Mouse (Mus musculus): Measurements from ENCODE around the gene Tmem30c.
"Not testable (repeated sequence)": the region's sequence is repeated elsewhere in the genome, so short reads cannot be mapped to it uniquely, and the experiment has no call there.

The Tmem30c gene

DNA sequence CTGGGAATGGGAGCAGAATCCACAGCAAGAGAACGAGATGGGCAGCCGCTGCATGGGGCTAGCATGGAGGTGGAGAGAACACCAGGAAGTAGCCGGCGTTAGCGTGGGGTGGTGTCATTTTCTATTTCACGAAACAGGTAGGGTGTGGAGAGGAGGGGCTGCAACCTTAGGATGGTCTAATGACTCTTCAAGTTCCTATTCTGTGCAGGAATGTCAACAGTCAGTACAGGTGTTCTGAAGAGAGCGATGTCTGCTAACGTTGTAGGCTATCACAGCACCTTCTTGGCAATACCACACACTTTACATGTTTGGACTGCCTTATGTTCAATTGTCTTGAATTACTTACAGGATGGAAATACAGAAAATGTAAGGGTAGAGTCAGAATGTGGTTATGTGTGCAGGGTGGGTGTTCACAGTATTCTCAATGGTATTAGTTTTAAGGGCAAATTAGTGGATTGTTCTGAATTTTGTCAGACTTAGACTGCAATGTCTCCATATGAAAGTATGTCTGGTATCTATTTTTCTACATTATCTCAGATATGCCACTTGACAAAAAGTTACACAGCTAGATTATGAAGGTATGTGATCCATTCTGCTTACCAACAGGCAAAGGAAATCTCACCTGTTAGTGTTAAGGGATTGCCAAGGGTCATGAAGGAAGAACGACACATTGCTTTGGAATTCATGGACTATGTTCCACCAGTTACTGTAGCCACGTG, 2.7 kb upstream of the Tmem30c start:
- DNase-seq, result no peak

DNA sequence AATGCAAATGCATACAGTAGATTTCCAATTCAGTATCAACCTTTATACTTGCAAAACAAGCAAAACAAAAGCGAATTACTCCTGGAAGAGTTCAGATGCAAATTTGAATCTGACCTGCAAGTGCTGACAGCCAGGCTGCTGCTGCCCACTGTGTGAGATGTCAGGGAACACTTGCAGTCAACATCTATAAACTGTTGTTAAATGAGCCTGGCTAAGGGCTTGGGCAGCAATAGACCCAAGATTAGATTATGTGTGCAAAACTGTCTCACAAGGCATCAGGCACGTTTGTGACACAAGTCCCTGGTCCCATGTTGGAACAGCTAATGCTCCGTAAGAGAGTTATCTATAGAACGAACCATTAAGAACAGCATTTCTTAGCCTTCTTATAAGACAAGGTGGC, 369 bp downstream of the Tmem30c start:
- no peak for DNase-seq

DNA sequence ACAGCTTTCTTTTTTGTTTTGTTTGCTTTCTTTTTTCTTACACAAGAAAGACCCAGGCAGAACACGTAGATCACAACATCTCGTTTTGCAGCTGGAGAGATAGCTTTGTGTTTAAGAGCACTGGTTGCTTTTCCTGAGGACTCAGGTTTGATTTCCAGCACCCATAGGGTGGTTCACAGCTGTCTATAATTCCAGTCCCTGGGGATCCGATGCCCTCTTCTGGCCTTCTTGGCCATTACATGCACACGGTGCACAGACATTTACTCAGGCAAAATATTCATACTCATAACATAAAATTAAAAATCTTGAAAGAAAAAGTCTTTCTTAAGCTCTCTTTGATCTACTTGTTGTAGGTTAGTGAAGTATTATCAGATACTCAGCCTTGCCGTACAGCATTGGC, 969 bp downstream of the Tmem30c start:
- no peak for DNase-seq

DNA sequence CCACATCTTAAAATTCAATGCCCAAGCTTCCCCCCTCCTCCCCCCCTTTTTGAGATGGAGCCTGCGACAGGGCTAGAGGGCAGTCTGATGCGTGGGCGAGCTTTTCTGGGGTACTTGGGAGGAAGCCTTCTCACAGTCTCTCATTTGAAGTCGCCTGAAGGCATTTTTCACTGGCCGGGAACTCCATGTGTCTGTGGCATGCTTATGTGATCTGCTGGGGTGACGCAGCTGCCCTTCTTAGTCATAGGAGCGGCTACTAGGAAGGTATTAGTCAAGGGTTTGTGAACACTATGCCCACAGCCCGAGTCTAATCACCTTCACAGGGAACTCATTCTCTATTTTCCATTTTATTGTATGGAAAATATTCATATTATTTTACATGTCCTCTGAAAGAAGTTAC, 11.2 kb downstream of the Tmem30c start:
- no peak for DNase-seq

DNA sequence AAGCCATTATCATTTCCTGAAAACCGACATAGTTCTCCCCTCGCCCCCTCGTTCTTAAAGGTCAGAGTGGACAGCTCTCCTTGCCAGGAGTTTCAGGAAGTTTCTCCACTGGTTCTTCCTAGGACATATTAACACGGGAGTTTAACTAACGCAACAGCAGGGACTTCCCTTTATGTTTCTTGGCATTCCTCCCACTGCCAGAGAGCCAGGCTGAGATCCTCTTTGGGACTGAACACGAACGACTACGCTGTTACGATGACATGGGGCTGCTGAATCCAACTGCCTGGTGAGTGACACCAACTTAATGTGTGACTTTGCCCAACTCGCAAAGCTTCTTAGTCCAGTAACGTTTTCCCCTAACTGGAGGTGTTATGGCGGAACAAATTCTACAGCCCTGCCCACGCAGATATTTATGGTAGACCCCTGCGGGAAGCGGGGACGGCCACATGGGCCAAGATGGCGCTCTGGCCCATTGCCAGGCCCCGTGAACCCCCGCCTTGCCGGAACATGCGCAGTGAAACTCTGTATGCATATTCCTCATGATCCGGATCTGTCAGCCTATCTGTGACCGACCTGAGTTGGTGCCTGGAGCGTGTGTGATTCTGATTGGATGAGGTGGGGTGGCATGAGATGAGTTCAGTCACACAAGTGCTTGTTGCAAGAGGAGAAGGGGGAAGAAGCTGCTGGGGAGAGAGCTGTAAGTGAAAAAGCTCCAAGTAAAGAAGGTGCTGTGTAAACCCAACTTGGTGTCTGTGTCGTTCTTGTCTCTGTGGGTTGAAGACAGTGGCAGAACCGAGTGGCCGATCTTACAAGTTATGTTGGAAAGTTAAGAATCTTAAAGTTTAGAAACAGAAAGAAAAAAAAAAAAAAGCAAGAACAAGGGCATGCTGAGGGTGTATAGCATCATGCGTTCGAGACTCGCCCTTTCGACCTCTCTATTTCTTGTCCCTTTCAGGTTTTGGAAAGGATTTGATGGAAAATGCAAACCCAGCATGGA, 12.1 kb downstream of the Tmem30c start:
- peak; percentile 34 to 36 for DNase-seq

DNA sequence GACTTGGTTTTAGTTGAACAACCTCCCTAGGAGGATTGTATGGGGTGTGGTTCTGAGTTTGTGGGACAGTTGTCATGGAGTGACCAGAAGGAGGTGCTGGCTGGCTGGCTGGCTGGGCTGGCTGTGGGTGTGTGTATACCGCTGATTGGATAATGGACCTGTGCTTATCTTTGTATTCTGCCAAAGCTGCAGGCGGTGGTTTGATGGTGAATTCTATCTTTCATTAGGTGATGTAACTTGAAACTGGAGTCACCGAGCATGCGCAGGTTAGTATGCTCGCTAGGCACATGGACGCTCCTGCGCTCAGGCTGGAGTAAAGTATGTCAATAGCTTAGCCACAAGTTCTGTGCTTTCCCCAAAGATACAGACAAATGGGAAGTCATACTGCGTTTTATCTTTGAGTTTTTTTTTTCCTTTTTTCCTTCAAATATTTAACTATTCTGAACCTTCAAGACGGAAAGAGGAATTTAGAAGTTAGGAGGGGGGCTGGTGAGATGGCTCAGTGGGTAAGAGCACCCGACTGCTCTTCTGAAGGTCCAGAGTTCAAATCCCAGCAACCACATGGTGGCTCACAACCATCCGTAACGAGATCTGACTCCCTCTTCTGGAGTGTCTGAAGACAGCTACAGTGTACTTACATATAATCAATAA, 13.6 kb downstream of the Tmem30c start:
- DNase-seq, result no peak

DNA sequence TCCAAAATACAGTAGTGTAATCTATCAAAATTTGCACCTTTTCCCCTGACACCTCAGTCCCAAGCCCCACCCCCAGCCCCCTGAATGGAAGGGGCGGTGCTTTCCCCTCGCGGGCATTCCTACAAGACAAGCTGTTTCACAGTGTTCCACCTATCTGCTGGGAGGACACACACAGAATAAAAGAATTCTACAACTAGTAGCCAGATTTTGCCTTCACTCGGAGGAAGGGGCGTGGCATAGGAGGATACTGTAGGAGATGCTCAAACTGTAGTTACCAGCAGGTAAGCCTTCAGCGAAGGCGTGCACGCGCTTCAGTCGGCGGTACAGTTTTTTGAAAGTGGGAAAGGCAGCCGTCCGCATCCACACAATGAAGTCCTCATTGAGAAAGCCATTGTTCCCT, 22.9 kb downstream of the Tmem30c start:
- no peak for DNase-seq

DNA sequence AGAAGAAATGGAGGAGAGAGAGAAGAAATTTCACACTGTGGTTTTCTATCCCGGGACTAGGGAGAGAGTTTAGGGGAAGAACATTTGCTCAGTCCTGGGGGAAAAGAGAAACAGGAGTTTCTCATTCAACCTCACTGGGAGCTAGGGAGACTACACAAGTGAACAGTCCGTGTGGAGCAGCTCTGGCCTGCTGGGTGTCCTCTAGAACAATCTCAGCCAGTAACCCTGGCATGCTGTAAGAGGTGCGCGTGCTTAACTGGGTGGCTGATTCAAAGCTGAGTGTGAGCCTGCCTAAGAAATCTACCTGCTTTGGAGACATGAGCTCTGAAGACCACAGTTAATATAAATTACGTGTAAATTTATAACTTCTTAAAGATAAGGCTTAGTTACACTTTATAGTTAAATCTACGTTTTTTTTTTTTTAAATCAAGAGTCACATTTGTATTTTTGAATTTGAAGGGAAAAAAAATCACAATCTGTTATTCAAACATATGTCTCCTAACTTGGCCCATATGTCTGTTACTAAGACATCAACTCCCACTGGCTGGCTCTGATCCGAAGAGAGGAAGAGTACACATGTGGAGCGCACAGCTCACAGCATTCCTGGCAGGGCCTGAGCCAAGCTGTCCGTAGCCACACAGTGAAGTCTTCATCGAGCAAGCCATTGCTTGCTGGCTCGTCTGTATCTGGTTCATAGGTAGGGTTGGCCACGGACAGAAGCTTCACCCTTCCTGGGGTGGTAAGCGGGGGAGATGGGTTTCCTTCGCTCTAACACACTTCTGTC, 24.4 kb downstream of the Tmem30c start:
- DNase-seq, result no peak

DNA sequence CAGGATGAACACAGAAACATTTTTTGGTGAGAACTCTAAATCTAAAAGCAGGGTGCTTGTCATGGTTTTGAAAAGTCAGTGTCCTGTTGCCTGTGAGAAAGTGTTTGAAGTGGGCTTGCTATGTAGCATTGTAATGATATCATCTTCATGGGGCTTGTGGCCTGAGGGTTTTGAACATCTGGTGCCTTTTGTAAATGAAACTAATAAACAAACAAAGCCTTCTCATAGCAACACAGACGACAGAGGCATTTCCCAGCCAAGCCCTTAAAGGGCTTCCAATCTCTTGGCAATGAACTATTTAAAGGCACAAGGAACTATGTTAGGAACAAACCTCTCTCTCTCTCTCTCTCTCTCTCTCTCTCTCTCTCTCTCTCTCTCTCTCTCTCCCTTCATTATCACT, 25.6 kb downstream of the Tmem30c start:
- DNase-seq, result no peak

DNA sequence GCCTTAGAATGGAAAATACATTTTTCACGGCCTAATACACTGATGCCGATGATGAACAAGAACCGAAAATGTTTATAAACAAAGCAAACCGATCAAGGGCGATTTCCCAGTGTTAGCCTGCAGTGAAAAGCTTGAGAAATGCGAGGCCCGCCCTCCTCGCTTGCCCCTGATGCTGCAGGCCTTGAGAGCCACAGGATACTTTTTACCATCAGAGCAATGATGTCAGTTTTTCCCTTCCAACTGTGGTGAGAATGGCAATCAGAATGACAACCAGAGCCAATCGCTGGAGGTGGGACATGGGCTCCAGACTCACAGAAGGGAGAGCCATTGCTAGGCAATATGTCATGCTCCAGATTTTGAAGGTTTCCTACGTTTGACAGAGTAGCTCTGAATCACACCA, 32.5 kb downstream of the Tmem30c start:
- no peak for DNase-seq

DNA sequence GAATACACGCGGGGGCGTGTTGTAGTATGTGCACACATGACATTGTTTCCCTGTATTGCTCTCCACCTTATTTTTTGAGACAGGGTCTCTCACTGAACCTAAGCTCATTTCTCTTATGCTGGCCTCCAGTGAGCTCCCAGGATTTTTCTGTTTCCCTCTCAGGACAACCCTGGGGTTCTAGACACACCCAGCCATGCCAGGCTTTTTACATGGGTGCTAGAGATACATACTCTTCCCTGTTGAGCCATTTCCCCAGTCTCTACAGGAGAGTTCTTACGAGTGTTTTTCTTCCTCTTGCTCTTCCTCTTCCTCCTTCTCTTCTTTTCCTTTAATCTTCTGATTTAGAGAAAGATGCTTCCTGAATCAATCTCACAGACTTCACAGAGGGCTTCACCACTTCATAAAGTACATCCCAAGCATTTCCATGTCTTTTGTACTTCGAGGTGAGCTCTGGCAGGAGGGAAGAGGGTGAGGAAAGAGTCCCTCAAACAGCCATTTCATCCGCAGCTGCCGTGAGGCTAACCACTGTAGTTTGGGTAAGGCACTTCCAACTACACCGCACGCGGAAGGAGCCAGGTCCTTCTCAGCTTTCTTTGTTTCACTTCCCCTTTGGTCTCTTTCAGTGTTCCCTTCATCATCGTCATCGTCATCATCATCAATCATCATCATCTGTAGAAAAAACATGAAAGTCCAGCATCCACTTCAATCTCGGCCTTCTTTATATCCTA, 33.1 kb downstream of the Tmem30c start:
- no peak for DNase-seq

DNA sequence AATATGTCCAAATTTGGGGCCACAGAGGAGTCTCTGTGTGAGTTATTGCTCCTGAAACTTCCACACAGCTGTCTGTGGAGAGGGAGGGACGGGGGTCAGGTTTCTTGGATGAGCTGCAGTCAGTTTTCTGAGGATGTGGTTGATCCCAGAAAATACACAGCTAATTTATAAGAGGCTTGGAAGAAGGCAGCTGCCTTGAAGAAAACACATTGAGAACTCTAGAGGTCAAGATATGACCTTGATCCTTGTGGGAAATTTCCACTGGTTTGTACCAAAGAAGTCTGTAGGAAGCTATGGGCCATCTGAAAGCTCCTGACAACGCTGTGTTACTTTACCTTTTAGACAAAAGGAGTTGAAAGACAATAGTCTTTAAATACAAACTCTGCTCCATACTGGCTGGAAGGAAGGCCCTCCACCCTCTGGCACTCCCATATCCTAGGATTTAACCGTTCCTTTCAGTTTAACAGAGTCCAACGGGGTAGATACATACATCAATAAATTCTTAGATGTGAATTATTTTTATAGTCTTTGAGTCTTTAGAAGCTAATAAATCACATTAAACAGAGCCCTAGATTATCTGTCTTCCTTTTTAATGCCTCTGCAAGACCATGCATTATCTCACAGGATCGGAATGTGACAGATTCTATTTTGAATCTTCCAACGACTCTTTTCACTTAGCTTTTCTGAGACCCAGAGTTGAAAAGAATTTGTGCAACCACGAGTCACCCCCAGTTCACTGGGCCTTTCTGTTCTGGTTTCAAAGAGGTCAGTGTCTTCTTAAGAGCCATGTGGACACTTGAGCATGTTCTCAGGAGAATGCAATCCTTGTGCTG, 40.9 kb downstream of the Tmem30c start:
- no peak for DNase-seq

DNA sequence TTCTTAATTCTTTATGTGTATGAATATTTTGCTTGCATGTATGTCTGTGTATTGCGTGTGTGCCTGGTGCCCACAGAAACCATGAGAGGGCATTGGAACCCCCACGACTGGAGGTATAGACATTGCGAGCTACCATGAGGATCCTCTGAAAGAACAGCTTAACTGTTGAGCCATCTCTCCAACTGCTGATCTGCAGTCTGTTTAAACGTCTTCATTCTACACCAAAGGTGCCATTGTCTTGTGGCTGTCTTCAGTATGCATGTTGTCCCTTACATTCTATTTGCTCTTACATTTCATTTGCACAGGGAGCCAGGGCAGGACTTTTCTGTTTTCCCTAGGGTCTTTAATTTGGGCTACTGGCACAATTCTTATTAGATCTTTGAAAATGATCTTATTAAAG, 41.7 kb downstream of the Tmem30c start:
- no peak for DNase-seq

DNA sequence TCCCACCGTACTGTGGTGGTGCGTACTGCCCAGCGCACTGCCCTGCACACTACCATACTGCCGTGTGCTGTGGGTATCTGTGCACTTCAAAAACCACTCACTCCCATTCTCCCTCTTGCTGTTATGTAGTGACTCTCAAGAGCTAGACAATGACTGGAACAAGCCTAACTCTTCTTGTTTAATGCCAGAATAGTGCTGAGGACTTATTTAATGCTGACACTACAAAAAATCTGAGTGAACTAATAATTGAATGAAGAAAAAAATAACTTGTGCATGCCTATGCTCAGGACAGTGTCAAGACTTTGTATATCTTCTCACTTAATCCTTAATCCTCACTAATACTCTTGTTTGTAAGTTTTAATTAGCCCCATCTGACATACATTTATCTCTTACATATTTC, 45.2 kb downstream of the Tmem30c start:
- no peak for DNase-seq

DNA sequence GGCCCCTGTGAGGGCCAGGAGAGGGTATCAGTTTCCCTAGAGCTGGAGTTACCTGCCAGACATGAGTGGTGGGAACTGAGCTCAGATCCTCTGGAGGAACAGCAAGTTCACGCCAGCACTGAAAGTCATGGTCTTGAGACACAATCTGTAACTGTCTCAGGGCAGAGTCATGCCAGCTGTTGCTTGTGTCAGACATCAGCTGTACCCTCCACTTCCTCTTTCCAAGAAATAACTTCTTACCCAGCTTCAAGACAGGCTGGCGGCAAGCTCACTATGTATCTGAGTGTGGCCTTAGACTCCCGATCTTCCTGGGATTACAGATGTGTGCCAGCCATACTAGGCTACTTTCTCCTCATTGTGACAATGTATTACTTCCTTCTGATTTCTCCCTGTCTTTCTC, 46.1 kb downstream of the Tmem30c start:
- DNase-seq, result no peak

DNA sequence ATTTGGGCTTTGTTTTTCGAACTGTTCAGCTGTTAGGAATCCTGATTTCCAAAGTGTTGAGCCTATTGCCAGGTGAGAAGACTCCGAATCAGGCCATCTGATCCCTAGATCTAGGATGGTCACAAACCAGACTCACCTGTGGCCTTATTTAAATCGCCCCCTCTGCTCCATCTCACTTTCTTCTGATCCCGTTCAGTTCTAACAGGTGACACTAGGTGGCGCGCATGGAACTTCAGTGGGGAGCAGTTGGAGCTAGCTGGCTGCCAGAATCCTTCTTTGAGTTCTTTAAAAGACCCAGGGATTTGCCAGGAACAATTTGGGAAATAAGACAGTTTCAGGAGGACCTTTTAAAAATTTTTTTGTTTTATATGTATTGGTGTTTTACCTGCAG, 48.8 kb downstream of the Tmem30c start:
- DNase-seq, result peak; percentile 69

DNA sequence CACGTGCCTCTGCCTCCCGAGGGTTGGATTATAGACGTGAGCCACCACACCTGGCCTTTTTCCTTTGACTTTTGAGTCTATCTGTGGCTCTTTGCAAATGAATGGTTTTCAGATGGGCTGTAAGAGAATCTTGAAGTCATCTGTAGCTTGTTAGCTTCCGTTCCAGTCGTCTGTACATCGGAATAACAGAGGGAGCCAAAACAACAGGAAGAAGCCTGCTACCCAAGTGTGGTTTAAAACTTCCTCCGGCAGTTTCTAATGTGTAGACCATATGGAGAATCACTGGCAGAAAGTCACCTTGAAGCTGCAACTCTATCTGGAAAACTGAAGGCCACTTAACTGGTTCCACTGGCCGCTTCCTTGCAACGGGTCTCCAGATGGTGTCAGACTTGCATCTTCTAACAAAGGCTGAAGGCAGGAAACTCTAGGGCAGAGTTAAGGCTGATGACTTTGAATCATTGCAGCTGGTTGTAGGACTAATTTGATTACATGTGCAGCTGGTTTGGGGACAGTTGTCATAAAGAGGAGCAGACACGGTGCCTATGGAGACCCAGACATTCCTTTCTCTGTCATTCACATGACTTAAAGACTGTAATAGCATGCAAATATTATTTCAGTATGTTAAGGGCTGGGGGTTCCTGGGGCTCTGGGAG, 49.3 kb downstream of the Tmem30c start:
- no peak for DNase-seq

DNA sequence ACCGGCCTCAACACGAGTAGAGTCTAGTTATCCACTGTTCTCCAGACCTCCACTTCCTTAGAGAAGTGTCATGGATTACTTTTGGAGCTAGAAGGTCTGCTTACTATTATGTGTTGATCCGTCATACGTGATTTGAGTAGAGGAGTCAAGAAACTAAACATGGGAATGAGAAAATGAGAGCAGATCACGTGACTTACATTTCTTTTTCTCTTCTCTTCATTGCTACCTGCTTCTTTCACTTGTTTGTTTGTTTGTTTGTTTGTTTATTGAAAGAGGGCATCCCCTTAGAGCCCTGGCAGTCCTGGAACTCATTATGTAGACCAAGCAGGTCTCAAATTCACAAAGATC, 49.8 kb downstream of the Tmem30c start:
- DNase-seq, result no peak

DNA sequence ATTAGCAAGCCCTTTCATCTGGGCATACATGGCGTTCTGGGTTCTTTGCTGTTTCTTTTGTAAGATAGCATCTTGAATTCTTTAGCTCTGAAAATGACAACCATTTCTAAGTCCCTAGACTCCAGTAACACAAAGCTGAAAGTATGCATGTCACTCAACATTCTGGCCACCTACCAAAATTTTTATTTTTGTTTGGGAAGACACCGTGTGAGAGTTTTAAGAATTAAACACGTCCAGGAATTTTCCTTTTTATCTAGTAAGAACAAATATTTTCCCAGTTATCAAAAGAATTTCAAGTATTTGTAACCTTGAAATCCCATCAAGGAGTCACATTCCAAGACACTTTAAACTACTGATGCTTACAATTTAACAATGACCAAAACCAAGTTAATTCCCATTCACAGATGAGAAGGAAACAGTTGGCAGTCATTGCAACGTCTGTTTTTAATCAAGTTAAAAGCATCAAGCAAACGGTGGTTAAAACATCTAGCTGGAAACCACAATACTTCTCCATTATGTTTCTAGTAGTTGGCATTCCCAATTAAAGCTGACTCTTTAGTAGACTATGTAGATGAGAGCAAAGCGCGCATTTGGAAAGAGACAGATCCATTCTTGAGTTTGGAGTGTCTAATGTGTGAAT, 56.7 kb downstream of the Tmem30c start:
- no peak for DNase-seq

DNA sequence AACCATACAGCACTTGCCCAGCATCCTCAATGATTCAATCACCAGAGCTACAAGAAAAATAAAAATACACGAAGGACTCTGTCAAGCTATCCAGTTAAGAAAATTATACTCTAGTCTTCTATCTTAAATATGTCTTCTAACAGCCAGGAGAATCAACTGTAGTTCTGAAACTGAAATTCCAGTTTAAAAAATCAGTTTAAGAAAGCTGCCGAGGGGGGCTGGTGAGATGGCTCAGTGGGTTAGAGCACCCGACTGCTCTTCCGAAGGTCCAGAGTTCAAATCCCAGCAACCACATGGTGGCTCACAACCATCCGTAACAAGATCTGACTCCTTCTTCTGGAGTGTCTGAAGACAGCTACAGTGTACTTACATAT, 60.7 kb downstream of the Tmem30c start:
- DNase-seq, result not testable (repeated sequence)
